Mouse (Mus musculus) CH12.LX (cell line): ENCODE results near the gene Med11. TPM values are rescaled to one million over a fixed set of nuclear protein-coding genes. Genes with fewer than 3 reads are reported as not detected.
"Not testable (repeated sequence)": the region's sequence is repeated elsewhere in the genome, so short reads cannot be mapped to it uniquely, and the experiment has no call there.

Experiments used
- DNase-seq: peaks from one replicate; pipeline ENCODE4 v3.0.0-alpha.2; 2013; ENCODE audit errors: extremely low read depth
- H3K27ac ChIP-seq: 2 replicates; pipeline ENCODE4 v1.5.1; 2012; ENCODE audit warnings: low read depth, mild to moderate bottlenecking, control low read depth, moderate library complexity; ENCODE audit not compliant: insufficient read depth
- H3K27me3 ChIP-seq: replicated peaks from 2 replicates; pipeline ENCODE3; 2012; ENCODE audit warnings: inconsistent platforms
- H3K36me3 ChIP-seq, 2 experiments: replicated peaks in 1 of 2; 2 replicates each; pipeline versions ENCODE3 to v1.6.1; 2012; ENCODE audit warnings: inconsistent platforms in 1 of 2, low read length in 1 of 2, mild to moderate bottlenecking in 1 of 2, mixed read lengths in 1 of 2, moderate library complexity in 1 of 2; ENCODE audit not compliant: control insufficient read depth in 1 of 2, insufficient read depth in 1 of 2
- H3K4me1 ChIP-seq, 2 experiments: 2 replicates each; pipeline ENCODE4 v1.6.1; 2012; ENCODE audit warnings: inconsistent platforms in 1 of 2, moderate library complexity in 1 of 2; ENCODE audit not compliant: insufficient read depth in 2 of 2, control insufficient read depth in 1 of 2
- H3K4me2 ChIP-seq: 2 replicates; pipeline ENCODE4 v1.6.1; 2012; ENCODE audit warnings: low read depth, mild to moderate bottlenecking, control low read depth; ENCODE audit not compliant: poor library complexity, insufficient read depth, severe bottlenecking
- H3K4me3 ChIP-seq, 3 experiments: fragments of 150-350 bp in 1 of 3; sonication (generic) in 1 of 3; replicated peaks in 1 of 3; 2 replicates each; pipeline versions ENCODE3 to v1.5.1; 2011 to 2012; ENCODE audit warnings: low read depth in 2 of 3, low read length in 2 of 3, mild to moderate bottlenecking in 2 of 3, moderate library complexity in 2 of 3, control low read depth in 1 of 3, improper control_type of control experiment in 1 of 3, inconsistent platforms in 1 of 3, mixed read lengths in 1 of 3; ENCODE audit not compliant: poor library complexity in 1 of 3
- H3K79me2 ChIP-seq: replicated peaks from 2 replicates; pipeline ENCODE4 v1.6.1; 2012; ENCODE audit warnings: mild to moderate bottlenecking, moderate library complexity; ENCODE audit not compliant: control insufficient read depth, poor library complexity, insufficient read depth, severe bottlenecking; ENCODE audit errors: extremely low read depth
- H3K9ac ChIP-seq: 2 replicates; pipeline ENCODE4 v1.6.1; 2012; ENCODE audit warnings: low read depth, mild to moderate bottlenecking, control low read depth, moderate library complexity; ENCODE audit not compliant: insufficient read depth
- H3K9me3 ChIP-seq: replicated peaks from 2 replicates; pipeline ENCODE3; 2012; ENCODE audit warnings: low read length, inconsistent platforms, mixed read lengths
- BHLHE40 ChIP-seq: IDR thresholded peaks from 2 replicates; pipeline ENCODE4 v1.6.1; 2011; ENCODE audit warnings: mild to moderate bottlenecking, low read depth, low read length, improper control_type of control experiment
- CHD1 ChIP-seq: IDR thresholded peaks from 2 replicates; pipeline ENCODE4 v1.6.1; 2012; ENCODE audit warnings: low read depth, low read length, improper control_type of control experiment, inconsistent platforms
- E2F4 ChIP-seq: IDR thresholded peaks from 2 replicates; pipeline ENCODE4 v1.6.1; 2011; ENCODE audit warnings: low read depth, low read length, improper control_type of control experiment; ENCODE audit not compliant: insufficient replicate concordance
- ETS1 ChIP-seq: conservative IDR thresholded peaks from 2 replicates; pipeline ENCODE4 v1.6.1; 2012; ENCODE audit warnings: low read depth, mild to moderate bottlenecking, inconsistent platforms, low read length, improper control_type of control experiment, moderate library complexity
- JUN ChIP-seq: IDR thresholded peaks from 2 replicates; pipeline ENCODE4 v1.6.1; 2011; ENCODE audit warnings: low read depth, mild to moderate bottlenecking, low read length, improper control_type of control experiment, moderate library complexity; ENCODE audit not compliant: insufficient read depth
- MAZ ChIP-seq: IDR thresholded peaks from 2 replicates; pipeline ENCODE4 v1.6.1; 2012; ENCODE audit warnings: low read depth, mild to moderate bottlenecking, inconsistent platforms, low read length, improper control_type of control experiment, moderate library complexity
- MEF2A ChIP-seq: IDR thresholded peaks from 2 replicates; pipeline ENCODE4 v1.6.1; 2014; ENCODE audit warnings: low read depth, mild to moderate bottlenecking, inconsistent platforms, low read length, improper control_type of control experiment, borderline replicate concordance
- NRF1 ChIP-seq: IDR thresholded peaks from 2 replicates; pipeline ENCODE4 v1.6.1; 2014; ENCODE audit warnings: low read depth, mild to moderate bottlenecking, inconsistent platforms, low read length, improper control_type of control experiment, moderate library complexity
- PAX5 ChIP-seq: IDR thresholded peaks from 2 replicates; pipeline ENCODE4 v1.6.1; 2012; ENCODE audit warnings: low read length, inconsistent platforms, mixed read lengths
- POLR2AphosphoS2 ChIP-seq: IDR thresholded peaks from 2 replicates; pipeline ENCODE4 v1.6.1; 2011; ENCODE audit warnings: low read depth, low read length, improper control_type of control experiment
- SMC3 ChIP-seq: IDR thresholded peaks from 2 replicates; pipeline ENCODE4 v1.6.1; 2011; ENCODE audit warnings: low read depth, low read length, improper control_type of control experiment
- ZC3H11A ChIP-seq: IDR thresholded peaks from 2 replicates; pipeline ENCODE4 v1.6.1; 2012; ENCODE audit warnings: low read depth, mild to moderate bottlenecking, inconsistent platforms, low read length, improper control_type of control experiment
- ZMIZ1 ChIP-seq: IDR thresholded peaks from 2 replicates; pipeline ENCODE4 v1.6.1; 2012; ENCODE audit warnings: low read depth, mild to moderate bottlenecking, inconsistent platforms, low read length, improper control_type of control experiment
- dilution Hi-C: fragments of 300-500 bp; cut with MboI; formaldehyde crosslinking; loops from 2 replicates; pipeline ENCODE4 v1.14.3; 2020; ENCODE audit warnings: low sequenced_read_pairs; ENCODE audit not compliant: extremely low pct_unique_long_range_greater_than_20kb, extremely low pct_ligation_motif_present
- in situ Hi-C: fragments of 300-500 bp; cut with MboI; formaldehyde crosslinking; loops from 3 replicates; pipeline ENCODE4 v1.14.3; 2019; ENCODE audit warnings: low sequenced_read_pairs, low pct_ligation_motif_present, low pct_unique_long_range_greater_than_20kb, mixed read lengths
- polyA plus RNA-seq: library from polyadenylated mRNA; unstranded; fragments of >175 nt; gene quantifications from 2 replicates; pipeline ENCODE4 v1.2.1, GENCODE M21; 2012; ENCODE audit warnings: low read depth; ENCODE audit not compliant: insufficient read length
- total RNA-seq, 2 experiments: library from RNA; depleted of rRNA; stranded (reverse); fragments of 300-350 nt in 1 of 2; fragments of >200 nt in 1 of 2; gene quantifications; 2 replicates each; pipeline ENCODE4 v1.2.3; 2012 to 2014

Gene Med11
- total and polyA plus RNA-seq, 3 experiments, result 52.2 to 79.9 (median 74.3) TPM

DNA sequence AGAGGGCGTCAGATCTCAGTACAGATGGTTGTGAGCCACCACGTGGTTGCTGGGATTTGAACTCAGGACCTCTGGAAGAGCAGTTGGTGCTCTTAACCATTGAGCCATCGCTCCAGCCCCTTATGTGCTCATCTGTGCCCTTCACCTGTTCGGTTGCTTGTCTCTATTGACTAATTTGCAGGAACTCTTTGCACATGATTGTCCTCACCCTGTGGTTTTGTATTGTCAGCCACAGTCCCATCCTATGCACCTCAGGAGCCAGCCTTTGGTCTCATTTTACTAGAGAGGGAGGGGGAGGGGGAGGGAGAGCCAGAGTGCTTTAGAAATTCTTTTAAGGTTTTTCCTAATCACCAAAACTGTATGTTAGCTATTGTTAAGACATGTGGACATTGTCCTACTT is 33.5 kb upstream of the Med11 start:
- H3K4me1 ChIP-seq, result peaks cover 0 to 11% of the 10 kb centered on the region in 2 experiments; a peak in 2 of 4 replicates
- in situ Hi-C loops, result loop anchor here (10.0 kb wide), 1 partner anchor 337 kb away; no protein-coding TSS in a partner anchor
- no peak overlapping the region for H3K4me2 ChIP-seq
- no peak for DNase-seq
- dilution Hi-C loops, result no loop called here
- no peak overlapping the region for H3K9ac ChIP-seq
- H3K9me3 ChIP-seq, result no peaks in the 10 kb centered on the region
- H3K36me3 ChIP-seq, result no peaks in the 10 kb centered on the region
- H3K4me3 ChIP-seq, result no peak overlapping the region
- TF ChIP-seq MAZ (no peak), POLR2AphosphoS2 (no peak), BHLHE40 (0 out of 2 replicates have a peak, but pooled peaks have one; percentile 20)
- H3K27ac ChIP-seq, result no peak overlapping the region
- H3K27me3 ChIP-seq, result no peaks in the 10 kb centered on the region
- no peaks in the 10 kb centered on the region for H3K79me2 ChIP-seq

DNA sequence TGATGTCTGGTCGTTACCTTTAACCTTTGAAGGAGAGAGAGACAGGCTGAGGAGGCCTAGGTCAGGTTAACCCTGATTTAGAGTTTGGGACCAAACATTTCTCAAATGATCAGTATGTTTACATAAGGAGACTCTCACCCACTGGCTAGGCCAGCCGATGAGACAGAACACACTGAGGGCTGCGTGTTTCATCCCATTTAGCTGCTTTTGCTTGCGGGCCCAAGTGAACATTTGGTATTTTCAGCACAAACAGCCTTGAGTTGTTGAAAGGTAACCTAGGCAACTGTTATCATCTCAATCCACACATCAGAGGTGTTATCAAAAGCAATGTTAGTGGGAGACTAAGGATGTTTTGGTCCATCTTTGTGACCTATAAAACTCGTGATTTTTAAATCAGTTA is 32.2 kb upstream of the Med11 start:
- dilution Hi-C loops, result no loop called here
- TF ChIP-seq PAX5, result no peak
- TF ChIP-seq JUN, result no peak
- no peak for TF ChIP-seq MAZ
- TF ChIP-seq E2F4, result no peak
- TF ChIP-seq CHD1, result no peak
- TF ChIP-seq ETS1, result no peak
- no peak for TF ChIP-seq ZMIZ1
- TF ChIP-seq NRF1, result no peak
- no peak for TF ChIP-seq MEF2A
- no peak for TF ChIP-seq ZC3H11A
- no peak for TF ChIP-seq SMC3
- Histone ChIP-seq H3K27ac (no peak overlapping the region), H3K4me2 (no peak overlapping the region), H3K9me3 (no peaks in the 10 kb centered on the region), H3K36me3 (no peaks in the 10 kb centered on the region), H3K4me1 (peaks cover 0 to 9% of the 10 kb centered on the region in 2 experiments; a peak in 2 of 4 replicates), H3K79me2 (no peaks in the 10 kb centered on the region), H3K9ac (no peak overlapping the region), H3K4me3 (no peak overlapping the region), H3K27me3 (no peaks in the 10 kb centered on the region)
- no peak for DNase-seq
- in situ Hi-C loops, result loop anchor here (10.0 kb wide), 1 partner anchor 335 kb away; no protein-coding TSS in a partner anchor

DNA sequence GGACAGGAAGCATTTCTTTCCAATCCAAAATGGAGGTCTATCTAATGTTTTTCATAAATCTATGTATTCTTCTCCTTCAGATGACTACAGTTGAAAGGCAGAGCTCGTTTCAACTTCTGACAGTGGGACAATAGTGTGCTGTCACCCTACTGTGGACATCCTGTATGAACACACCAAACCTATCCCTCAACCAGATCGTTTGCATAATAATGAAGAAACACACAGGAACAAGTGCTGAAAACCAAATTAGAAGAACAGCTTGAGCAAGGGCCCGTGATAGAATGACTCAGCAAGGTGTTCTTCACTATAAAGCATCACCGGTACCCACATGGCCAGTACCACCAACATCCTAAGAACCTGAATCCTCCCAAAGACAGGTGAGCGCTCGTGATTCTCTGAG is 25.1 kb upstream of the Med11 start:
- H3K9me3 ChIP-seq, dilution Hi-C loops: not testable (repeated sequence)
- TF ChIP-seq BHLHE40, result 0 out of 2 replicates have a peak, but pooled peaks have one; percentile 27
- TF ChIP-seq, all 38 proteins: peak for 1; not testable (repeated sequence) for 37
- DNase-seq, result peak; percentile 52
- H3K4me2 ChIP-seq, in situ Hi-C loops, H3K79me2 ChIP-seq, H3K36me3 ChIP-seq, H3K27ac ChIP-seq, H3K4me3 ChIP-seq, H3K4me1 ChIP-seq, H3K9ac ChIP-seq, H3K27me3 ChIP-seq: not testable (repeated sequence)
